Mouse (Mus musculus): ENCODE measurements at regions not wholly inside any gene's neighbourhood (a gene's known extent, or its start where the extent isn't known, plus 50 kb on each side); places are given as distances from the start of the nearest gene placed in this dataset.
"Not testable (repeated sequence)": the region's sequence is repeated elsewhere in the genome, so short reads cannot be mapped to it uniquely, and the experiment has no call there.

GRCm38 (mm10) chr16:55758707-55759067 is 80.0 kb downstream of the Nfkbiz start:
- no peak for DNase-seq

GRCm38 (mm10) chr16:55757952-55758706 is 80.6 kb downstream of the Nfkbiz start:
- DNase-seq = no peak

GRCm38 (mm10) chr16:55757422-55757815 is 81.3 kb downstream of the Nfkbiz start:
- DNase-seq = not testable (repeated sequence)

- DNase-seq = no peak
These were observed 81.8 kb downstream of the Nfkbiz start for GRCm38 (mm10) chr16:55756764-55757421.

- no peak for DNase-seq
These were observed 83.3 kb downstream of the Nfkbiz start for GRCm38 (mm10) chr16:55755309-55755832.

- DNase-seq = no peak
These were observed 84.5 kb downstream of the Nfkbiz start for GRCm38 (mm10) chr16:55754092-55754763.

GRCm38 (mm10) chr16:55753380-55753779 is 85.3 kb downstream of the Nfkbiz start:
- DNase-seq = no peak

GRCm38 (mm10) chr16:55747250-55747649 is 91.4 kb downstream of the Nfkbiz start:
- no peak for DNase-seq

- DNase-seq = no peak
These were observed 92.5 kb downstream of the Nfkbiz start for GRCm38 (mm10) chr16:55746159-55746558.

GRCm38 (mm10) chr16:55745094-55745493 is 93.6 kb downstream of the Nfkbiz start:
- no peak for DNase-seq

GRCm38 (mm10) chr16:55741099-55741863 is 97.4 kb downstream of the Nfkbiz start:
- no peak for DNase-seq

- DNase-seq = no peak
These were observed 100.0 kb downstream of the Nfkbiz start for GRCm38 (mm10) chr16:55738741-55739140.

- DNase-seq = no peak
These were observed 103.2 kb downstream of the Nfkbiz start for GRCm38 (mm10) chr16:55735476-55735968.

- no peak for DNase-seq
These were observed 104.4 kb downstream of the Nfkbiz start for GRCm38 (mm10) chr16:55734301-55734700.

- DNase-seq = no peak
These were observed 104.9 kb downstream of the Nfkbiz start for GRCm38 (mm10) chr16:55733751-55734150.

GRCm38 (mm10) chr16:55731003-55731402 is 107.7 kb downstream of the Nfkbiz start:
- DNase-seq = no peak

- DNase-seq = no peak
These were observed 112.2 kb downstream of the Nfkbiz start for GRCm38 (mm10) chr16:55726538-55726937.

GRCm38 (mm10) chr16:55720430-55720829 is 118.3 kb downstream of the Nfkbiz start:
- DNase-seq = peak; percentile 4 to 10

- DNase-seq = no peak
These were observed 128.7 kb downstream of the Nfkbiz start for GRCm38 (mm10) chr16:55710017-55710416.

- DNase-seq = no peak
These were observed 132.2 kb downstream of the Nfkbiz start for GRCm38 (mm10) chr16:55706502-55706901.

GRCm38 (mm10) chr16:55698489-55698892 is 140.2 kb downstream of the Nfkbiz start:
- no peak for DNase-seq

- DNase-seq = no peak
These were observed 147.6 kb downstream of the Nfkbiz start for GRCm38 (mm10) chr16:55691069-55691468.

- DNase-seq = no peak
These were observed 174.8 kb downstream of the Nfkbiz start for GRCm38 (mm10) chr16:55663946-55664345.
